Mouse (Mus musculus) intestine, embryonic 16.5 days (tissue): ENCODE data around the gene Specc1. TPM values are rescaled to one million over a fixed set of nuclear protein-coding genes. Genes with fewer than 3 reads are reported as not detected.
A peak's percentile ranks its signal among the peaks of the same experiment; 100 is the strongest.

Experiments
- ATAC-seq: fragments of 200-750 bp; cut with Nextera tagmentation; 2 replicates; pipeline ENCODE4 v1.8.0; 2017; ENCODE audit warnings: moderate TSS enrichment, moderate library complexity
- H3K27ac ChIP-seq: fragments of 300-500 bp; sonication (generic); 2 replicates; pipeline ENCODE4 v1.5.1; 2014; ENCODE audit warnings: mild to moderate bottlenecking, low read length
- H3K27me3 ChIP-seq: fragments of 300-500 bp; sonication (generic); replicated peaks from 2 replicates; pipeline ENCODE4 v1.6.1; 2014; ENCODE audit warnings: low read length, control low read depth, mixed read lengths; ENCODE audit not compliant: control insufficient read depth, insufficient read depth
- H3K36me3 ChIP-seq: fragments of 300-500 bp; sonication (generic); 2 replicates; pipeline ENCODE4 v1.6.1; 2014; ENCODE audit warnings: low read length, control low read depth; ENCODE audit not compliant: control insufficient read depth, insufficient read depth
- H3K4me1 ChIP-seq: fragments of 300-500 bp; sonication (generic); 2 replicates; pipeline ENCODE4 v1.6.1; 2014; ENCODE audit warnings: low read length, control low read depth, mixed read lengths; ENCODE audit not compliant: control insufficient read depth, insufficient read depth
- H3K4me2 ChIP-seq: fragments of 300-500 bp; sonication (generic); 2 replicates; pipeline ENCODE4 v1.6.1; 2014; ENCODE audit warnings: low read depth, low read length, control low read depth
- H3K4me3 ChIP-seq: fragments of 300-500 bp; sonication (generic); 2 replicates; pipeline ENCODE4 v1.5.1; 2014; ENCODE audit warnings: mild to moderate bottlenecking, low read length
- H3K9ac ChIP-seq: fragments of 300-500 bp; sonication (generic); 2 replicates; pipeline ENCODE4 v1.6.1; 2014; ENCODE audit warnings: low read depth, low read length
- H3K9me3 ChIP-seq: fragments of 300-500 bp; sonication (generic); 2 replicates; pipeline ENCODE4 v1.6.1; 2016; ENCODE audit warnings: low read length, control low read depth; ENCODE audit not compliant: control insufficient read depth
- WGBS: fragments of 180-500 bp; shearing (Covaris S2); extraction: QIAGEN DNeasy Blood & Tissue Kit; methylation state at CpG from one replicate; pipeline ENCODE4 v1.1.7; 2014; 5-methylcytosine and 5-hydroxymethylcytosine counted together
- polyA plus RNA-seq: library from polyadenylated mRNA; unstranded; fragments of >200 nt; fragmentation: Nextera tagmentation; extraction: Ambion mirVana; gene quantifications from 2 replicates; pipeline ENCODE4 v1.2.1, GENCODE M21; 2015

Gene Specc1
- polyA plus RNA-seq, 1 experiment from 2014 or later = 8.3 TPM

DNA sequence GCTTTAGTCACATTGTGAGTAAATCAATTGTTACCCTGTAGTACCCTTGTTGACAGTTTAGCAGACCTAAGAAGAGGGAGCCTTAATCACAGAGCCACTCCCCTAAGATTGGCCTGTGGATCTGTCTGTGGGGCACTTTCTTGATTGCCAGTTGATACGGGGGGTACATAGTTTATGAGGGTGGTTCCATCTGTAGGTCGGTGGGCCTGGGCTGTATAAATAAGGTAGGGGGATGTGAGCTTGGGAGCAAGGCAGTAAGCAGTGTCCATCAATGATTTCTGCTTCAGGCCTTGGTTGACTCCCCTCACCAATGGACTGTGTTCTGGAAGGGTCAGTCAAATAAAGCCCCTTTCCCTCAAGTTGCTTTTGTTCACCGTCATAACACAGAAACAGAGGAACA, 115.8 kb downstream of the Specc1 start:
- WGBS = 73% methylated on average over 3 of the region's 3 CpGs
- no peak overlapping the region for H3K9ac ChIP-seq
- H3K27me3 ChIP-seq = no peaks in the 10 kb centered on the region
- ATAC-seq = no peak
- no peak overlapping the region for H3K4me3 ChIP-seq
- H3K4me2 ChIP-seq = no peak overlapping the region
- H3K36me3 ChIP-seq = no peaks in the 10 kb centered on the region
- no peak overlapping the region for H3K27ac ChIP-seq
- no peaks in the 10 kb centered on the region; the same call in 1 of the 2 replicates for H3K4me1 ChIP-seq
- H3K9me3 ChIP-seq = no peaks in the 10 kb centered on the region

DNA sequence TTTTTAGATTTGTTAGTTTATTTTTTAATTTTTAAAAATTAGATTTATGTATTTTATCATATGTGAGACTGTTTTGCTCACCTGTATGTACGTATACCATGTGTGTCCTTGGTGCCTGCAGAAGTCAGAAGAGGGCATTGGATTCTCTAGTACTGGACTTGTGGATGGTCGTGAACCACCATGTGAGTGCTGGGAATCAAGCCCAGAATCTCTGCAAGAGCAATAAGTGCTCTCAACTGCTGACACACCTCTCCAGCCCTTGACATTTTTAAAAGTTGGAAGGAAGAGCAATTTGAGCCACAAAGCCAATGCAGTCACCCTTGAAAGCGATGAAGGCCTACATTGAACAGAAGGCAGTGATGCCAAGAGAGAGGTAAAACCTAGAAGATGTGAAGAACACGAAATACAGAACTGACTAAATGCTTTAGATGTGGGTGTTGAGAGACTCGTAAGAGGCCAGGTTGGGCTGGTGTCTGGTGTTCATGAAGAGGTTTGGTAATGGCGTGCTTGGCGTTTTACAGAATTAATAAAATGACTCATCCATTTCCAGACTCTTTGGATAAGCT, 117.1 kb downstream of the Specc1 start:
- Histone ChIP-seq H3K27ac (no peak overlapping the region), H3K4me1 (no peaks in the 10 kb centered on the region; the same call in 1 of the 2 replicates), H3K36me3 (no peaks in the 10 kb centered on the region), H3K4me2 (no peak overlapping the region), H3K27me3 (no peaks in the 10 kb centered on the region), H3K9ac (no peak overlapping the region), H3K4me3 (no peak overlapping the region), H3K9me3 (no peaks in the 10 kb centered on the region)
- 86% methylated on average over 7 of the region's 7 CpGs for WGBS
- ATAC-seq = no peak

DNA sequence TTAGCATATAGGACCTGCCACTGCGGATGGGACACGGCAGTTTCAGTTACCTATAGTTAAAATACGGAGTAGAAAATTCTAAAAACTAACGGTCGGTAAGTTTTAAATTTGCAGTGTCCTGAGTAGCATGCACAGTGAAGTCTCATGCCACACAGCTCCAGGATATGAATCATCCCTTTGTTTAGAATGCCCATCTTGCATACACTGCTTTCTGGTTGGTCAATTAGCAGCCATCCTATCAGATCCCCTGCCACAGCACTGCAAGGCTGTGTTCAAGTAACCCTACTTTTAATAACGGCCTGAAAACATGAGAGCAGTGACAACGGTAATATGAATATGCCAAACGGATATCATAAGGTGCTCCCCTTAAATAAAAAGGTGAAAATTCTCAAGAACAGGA, 118.0 kb downstream of the Specc1 start:
- no peak for ATAC-seq
- H3K27me3 ChIP-seq = no peaks in the 10 kb centered on the region
- 87% methylated on average over 8 of the region's 8 CpGs for WGBS
- no peaks in the 10 kb centered on the region; the same call in 1 of the 2 replicates for H3K4me1 ChIP-seq
- H3K36me3 ChIP-seq = no peaks in the 10 kb centered on the region
- H3K4me2 ChIP-seq = no peak overlapping the region
- no peak overlapping the region for H3K27ac ChIP-seq
- no peak overlapping the region for H3K4me3 ChIP-seq
- H3K9me3 ChIP-seq = no peaks in the 10 kb centered on the region
- H3K9ac ChIP-seq = no peak overlapping the region

DNA sequence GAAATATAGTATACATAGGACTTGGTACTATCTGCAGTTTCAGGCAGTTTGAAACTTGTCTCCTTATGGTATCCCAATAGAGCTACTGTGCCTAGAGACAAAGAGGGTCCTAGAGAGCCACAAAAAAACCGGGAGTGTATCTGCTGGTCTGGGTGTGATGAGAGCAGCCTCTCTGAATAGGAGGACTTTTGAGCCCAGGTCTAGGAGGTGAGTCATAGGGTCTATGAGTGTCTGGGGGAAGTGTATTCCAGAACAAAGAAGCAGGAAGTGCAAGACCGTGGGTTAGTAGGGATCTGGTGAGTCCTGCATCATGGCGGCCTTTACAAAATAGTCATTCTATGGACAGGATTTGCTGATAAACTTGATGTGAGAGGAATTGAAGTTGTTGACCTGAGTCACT, 118.5 kb downstream of the Specc1 start:
- Histone ChIP-seq H3K9ac (no peak overlapping the region), H3K27ac (no peak overlapping the region), H3K36me3 (no peaks in the 10 kb centered on the region), H3K9me3 (no peaks in the 10 kb centered on the region), H3K4me1 (no peaks in the 10 kb centered on the region; the same call in 1 of the 2 replicates), H3K27me3 (no peaks in the 10 kb centered on the region), H3K4me3 (no peak overlapping the region), H3K4me2 (no peak overlapping the region)
- ATAC-seq = no peak
- WGBS = 84% methylated on average over 3 of the region's 3 CpGs

DNA sequence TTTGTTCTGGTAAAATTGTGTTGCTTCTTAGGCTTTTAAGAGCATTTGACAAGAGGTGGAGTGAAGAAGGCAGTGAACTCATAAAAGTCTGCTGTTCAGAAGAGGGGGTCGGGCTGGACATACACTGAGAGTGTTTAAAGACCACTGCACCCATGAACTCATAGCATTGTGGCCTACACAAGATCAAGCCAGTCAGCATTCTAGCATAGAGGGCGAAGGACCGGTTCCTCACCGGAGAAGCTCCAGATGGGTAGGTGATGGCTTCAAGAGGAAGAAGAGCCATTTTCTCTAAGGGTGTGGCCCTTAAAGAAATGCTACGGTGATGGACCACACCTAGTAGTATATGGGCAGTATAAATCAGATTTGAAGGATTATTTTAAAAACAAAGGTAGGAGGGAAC, 119.0 kb downstream of the Specc1 start:
- H3K4me1 ChIP-seq = peaks cover 1% of the 10 kb centered on the region
- H3K36me3 ChIP-seq = no peaks in the 10 kb centered on the region
- 87% methylated on average over 5 of the region's 5 CpGs for WGBS
- no peak overlapping the region for H3K9ac ChIP-seq
- H3K27ac ChIP-seq = no peak overlapping the region
- H3K4me3 ChIP-seq = no peak overlapping the region
- no peak overlapping the region for H3K4me2 ChIP-seq
- no peak for ATAC-seq
- no peaks in the 10 kb centered on the region for H3K27me3 ChIP-seq
- no peaks in the 10 kb centered on the region for H3K9me3 ChIP-seq

DNA sequence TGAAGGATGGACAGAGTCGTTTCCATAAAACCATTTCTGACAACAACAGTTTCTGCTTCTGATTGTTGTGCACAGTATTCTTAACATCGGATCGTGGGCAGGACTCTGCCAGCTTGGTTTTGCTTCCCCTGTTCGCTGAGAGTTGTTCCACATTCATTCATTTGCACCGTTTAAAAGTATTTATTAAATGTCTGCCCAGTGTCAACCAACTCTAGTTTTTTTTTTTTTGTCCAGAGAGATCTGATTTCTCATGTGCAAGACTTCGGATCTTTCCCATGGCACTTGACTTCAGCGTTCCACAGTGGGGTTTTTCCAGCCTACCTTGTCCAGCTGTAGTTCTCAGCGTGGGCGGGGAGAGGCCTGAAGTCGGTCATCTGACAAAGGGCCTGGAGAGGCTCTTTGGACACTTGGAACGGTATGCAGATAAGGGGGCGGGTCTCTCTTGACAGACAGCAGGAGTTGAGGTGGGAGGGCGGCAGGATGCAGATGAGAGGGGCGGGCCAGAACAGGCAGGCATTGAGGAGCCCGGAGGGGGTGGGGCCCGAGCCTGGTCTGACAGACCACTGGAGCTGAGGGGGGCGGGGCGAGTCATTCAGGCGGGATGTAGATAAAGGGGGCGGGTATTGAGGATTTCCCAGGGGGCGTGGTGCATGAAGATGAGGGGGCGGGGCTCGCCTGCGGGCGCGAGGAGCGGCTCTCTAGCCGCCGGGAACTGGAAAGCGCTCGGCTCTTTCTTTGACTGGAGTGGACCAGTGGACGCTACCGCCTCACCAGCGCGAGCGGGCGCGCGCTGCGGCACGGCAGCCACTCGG, 120.0 kb downstream of the Specc1 start:
- ATAC-seq = peak; percentile 98
- WGBS = 4% methylated on average over 42 of the region's 42 CpGs

DNA sequence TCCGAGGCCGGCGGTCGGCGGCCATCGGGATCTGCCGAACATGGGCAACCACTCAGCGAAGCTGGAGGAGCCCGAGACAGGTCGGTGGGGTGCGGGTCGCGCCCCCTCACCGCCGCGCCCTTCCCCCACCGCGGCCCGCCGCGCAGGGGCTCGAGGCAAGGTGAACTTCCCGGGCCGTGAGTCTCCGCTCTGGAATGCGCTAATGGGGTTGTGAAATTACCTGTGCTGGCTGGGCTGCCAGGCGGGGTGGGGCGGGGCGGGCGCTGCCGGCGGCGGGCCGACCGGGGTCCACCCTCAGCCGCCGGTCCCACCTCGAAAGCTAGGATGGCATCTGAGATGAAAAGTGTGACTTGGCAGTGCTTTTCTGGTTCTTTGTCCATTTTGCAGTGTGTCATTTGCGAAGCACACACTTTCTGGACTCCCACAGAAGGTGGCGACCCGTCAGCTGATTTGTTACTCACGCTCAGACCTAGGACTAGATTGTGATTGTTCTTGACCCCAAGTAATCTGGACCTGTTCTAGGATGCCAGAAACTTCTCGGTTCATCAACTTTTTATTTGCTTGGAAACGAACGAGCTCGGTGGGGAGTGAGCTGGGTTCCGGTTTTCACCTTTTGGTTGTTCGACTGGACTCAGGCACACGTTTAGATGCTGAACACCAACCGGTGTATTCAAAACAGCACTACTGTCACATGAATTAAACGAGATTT, 120.7 kb downstream of the Specc1 start:
- no peaks in the 10 kb centered on the region for H3K36me3 ChIP-seq
- peak overlapping the region; percentile 95 for H3K27ac ChIP-seq
- peak overlapping the region; percentile 88 for H3K4me2 ChIP-seq
- no peaks in the 10 kb centered on the region for H3K27me3 ChIP-seq
- H3K9me3 ChIP-seq = no peaks in the 10 kb centered on the region
- peak overlapping the region; percentile 81 for H3K4me3 ChIP-seq
- H3K4me1 ChIP-seq = peaks cover 3% of the 10 kb centered on the region
- ATAC-seq = peak; percentile 81
- peak overlapping the region; percentile 88 for H3K9ac ChIP-seq
- WGBS = 2% methylated on average over 48 of the region's 51 CpGs

More for the DNA sequence above, 120.0 kb downstream of the Specc1 start:
- peak overlapping the region; percentile 88 for H3K4me2 ChIP-seq
- H3K36me3 ChIP-seq = no peaks in the 10 kb centered on the region
- H3K27me3 ChIP-seq = no peaks in the 10 kb centered on the region
- peak overlapping the region; percentile 95 for H3K27ac ChIP-seq
- no peaks in the 10 kb centered on the region for H3K9me3 ChIP-seq
- H3K9ac ChIP-seq = peak overlapping the region; percentile 88
- peaks cover 3% of the 10 kb centered on the region for H3K4me1 ChIP-seq
- H3K4me3 ChIP-seq = peak overlapping the region; percentile 81

DNA sequence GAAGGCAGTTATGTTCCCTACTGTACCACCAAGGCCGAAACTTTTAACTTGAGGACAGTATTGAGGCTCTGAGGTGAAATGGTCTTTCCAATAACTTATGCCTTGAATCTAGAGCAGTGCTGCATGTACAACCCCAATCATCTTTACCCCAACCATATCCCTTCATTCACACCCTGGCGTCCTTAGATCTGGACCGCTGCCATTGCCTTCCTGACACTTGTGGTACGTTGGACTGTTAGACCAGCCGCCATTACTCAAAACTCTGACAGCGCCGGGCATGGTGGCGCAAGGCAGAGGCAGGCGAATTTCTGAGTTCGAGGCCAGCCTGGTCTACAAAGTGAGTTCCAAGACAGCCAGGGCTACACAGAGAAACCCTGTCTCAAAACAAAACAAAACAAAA, 121.8 kb downstream of the Specc1 start:
- Histone ChIP-seq H3K9me3 (no peaks in the 10 kb centered on the region), H3K27ac (no peak overlapping the region), H3K9ac (no peak overlapping the region), H3K4me1 (peaks cover 3% of the 10 kb centered on the region), H3K4me3 (no peak overlapping the region), H3K36me3 (no peaks in the 10 kb centered on the region), H3K27me3 (no peaks in the 10 kb centered on the region), H3K4me2 (no peak overlapping the region)
- ATAC-seq = no peak
- WGBS = 93% methylated on average over 10 of the region's 10 CpGs

DNA sequence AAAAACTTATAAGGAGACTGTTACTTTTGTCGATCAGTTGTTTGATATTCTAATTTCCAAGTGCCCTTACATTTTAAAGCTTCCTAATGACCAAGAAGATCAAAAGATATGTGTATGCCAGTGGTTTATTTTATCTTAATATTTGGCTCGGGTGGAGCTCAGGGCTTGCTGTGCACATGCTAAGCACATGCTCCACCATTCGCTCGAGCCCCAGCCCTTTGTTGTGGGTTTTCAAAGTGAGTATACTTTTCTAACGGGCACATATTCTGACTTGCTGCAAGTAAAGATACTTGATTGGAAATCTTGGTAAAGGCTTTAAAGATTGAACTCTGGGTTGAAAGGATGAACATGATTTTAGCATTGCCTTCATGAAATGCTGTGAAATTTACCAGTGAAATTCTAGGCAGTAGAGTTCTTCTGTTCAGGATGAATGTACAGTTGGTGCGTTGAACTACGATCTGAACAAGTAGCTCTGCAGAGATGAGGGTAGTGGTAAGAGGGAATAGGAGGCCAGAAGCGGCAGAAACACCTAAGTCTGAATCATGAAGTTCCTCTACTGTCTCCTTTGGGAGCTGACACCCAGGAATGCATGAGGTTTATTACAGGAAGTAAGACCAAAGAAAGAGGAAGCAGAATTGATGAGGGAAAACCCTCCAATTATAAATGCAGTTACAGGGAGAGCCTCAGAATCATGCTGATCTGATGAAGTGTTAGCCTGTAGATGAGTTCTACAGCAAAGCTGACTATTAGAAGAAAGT, 122.7 kb downstream of the Specc1 start:
- Histone ChIP-seq H3K27me3 (no peaks in the 10 kb centered on the region), H3K27ac (no peak overlapping the region), H3K4me1 (peaks cover 3% of the 10 kb centered on the region), H3K4me3 (no peak overlapping the region), H3K36me3 (no peaks in the 10 kb centered on the region), H3K9ac (no peak overlapping the region), H3K4me2 (no peak overlapping the region), H3K9me3 (no peaks in the 10 kb centered on the region)
- ATAC-seq = no peak
- WGBS = 85% methylated on average over 8 of the region's 8 CpGs
